Mouse (Mus musculus) kidney, adult 8-10 months (tissue): ENCODE data around the gene Zbtb8os.

ENCODE experiments used
- DNase-seq, 2 experiments: peaks; one replicate each; pipeline ENCODE4 v3.0.0; 2022

The Zbtb8os gene

DNA sequence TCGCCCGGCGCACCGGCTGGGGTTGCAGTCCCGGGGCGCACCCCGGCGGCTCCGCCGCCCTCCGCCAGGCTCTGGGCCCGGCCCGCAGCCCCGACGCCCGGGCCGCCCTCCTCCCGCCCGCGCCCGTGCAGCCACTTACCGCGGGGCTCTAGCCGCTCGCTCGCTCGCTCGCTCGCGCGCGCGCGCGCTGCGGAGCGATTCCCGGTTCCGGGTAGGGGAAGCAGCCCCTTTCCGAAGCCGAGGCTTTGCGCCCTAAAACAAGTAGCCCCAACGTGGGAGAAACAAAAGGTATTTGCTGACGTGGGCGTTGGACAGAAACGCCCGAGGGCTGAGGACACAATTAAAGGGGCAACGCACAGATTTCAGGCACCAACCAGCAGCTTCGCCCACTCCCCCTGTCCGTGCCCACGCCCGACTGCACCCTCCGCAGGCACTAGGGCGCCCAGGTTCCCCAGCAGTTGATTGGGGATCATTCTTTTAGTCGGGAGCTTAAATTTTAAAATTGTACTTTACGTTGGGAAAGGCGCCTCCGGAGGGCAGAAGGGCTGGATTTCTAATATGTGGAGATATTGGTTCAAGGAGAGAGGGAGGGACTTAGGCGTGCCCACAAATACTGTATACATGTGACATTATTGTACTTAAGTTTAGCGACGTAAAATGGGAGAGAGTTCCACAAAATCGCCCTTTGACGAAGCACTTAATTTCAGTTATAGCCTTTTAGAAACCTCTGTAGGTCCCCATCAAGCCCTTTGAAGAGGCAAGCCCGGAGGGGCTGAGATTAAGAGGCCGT lies 42.3 kb downstream of the Zbtb8os start, which contains the start of gene Zbtb8a:
Gene Zbtb8a, minus strand, starts transcription at position 516 of the 790 bp plus-strand sequence.
- peak in 1 of 2 experiments; percentile 34 for DNase-seq

DNA sequence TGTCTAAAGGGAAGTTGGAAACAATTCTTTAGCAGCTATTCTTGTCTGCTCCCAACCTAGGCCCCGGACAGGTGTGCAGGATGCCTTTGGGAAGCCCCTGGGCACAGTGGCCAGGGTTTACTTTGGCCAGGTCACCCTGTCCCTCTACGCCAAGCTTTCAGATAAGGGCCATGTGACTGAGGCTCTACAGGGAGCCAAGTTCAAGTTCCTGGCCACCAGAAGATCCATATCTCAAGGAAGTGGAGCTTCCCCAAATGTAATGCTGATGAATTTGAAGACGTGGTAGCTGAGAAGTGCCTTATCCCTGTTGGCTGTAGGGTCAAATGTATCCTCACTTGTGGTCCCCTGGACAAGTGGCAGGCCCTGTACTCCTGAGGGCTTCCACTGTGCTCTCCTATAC lies 44.3 kb downstream of the Zbtb8os start:
- DNase-seq, result no peak

DNA sequence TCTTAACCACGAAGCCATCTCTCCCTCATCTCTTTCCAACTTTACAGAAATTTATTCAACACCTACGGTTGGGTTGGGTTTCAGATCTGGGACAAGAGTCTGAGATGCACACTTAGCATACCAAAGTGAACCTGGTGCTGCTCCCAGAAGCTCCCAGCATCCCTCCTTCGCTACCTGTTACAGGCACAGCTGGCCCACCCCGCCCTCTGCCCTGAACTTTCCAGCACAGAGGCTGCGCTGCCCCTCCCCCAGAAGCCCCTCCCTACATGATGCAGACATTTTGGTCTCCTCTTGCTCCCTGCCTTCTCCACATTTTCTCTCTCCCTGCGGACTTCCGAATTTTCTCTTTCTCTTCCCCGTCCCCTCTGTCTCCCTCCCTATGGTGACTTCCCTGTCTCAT lies 45.7 kb downstream of the Zbtb8os start:
- no peak for DNase-seq

DNA sequence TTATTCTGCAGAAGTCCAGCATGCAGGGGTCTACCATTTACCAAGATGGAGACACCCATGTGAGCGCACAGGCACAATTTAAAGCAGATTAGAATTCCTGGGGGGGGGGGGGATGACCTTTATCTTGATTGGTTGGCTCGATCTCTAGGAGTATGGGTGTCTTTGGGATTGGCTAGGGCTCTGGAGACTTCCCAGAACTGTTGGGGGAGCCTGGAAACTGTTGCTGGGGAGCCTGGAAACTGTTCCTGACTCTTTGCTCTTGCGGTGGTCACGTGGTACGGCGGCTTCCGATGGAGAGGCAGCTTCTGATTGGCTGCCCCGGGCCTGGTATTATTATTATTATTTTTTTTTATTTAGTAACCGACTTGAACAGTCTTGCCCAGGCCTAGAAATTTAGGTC lies 46.5 kb downstream of the Zbtb8os start:
- no peak for DNase-seq

DNA sequence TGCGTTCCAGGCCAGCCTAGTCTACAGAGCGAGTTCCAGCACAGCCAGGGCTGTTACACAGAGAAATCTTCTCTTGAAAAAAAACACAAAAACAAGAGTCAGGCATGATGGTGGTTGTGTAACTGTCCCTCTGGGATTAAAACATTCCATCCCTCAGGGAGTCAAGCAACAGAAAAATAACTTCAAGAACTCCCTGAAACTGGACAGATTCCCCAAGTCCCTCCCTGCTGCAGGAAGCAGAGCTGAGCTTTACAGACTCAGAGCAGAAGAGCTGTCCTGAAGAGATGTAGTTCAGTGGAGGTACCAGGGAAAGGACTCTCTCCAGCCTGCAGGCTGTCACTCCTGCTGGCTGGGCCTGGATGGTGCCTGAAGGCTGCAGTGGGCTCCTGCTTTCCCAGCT lies 47.0 kb downstream of the Zbtb8os start:
- DNase-seq, result peak in 1 of 2 experiments; percentile 33

DNA sequence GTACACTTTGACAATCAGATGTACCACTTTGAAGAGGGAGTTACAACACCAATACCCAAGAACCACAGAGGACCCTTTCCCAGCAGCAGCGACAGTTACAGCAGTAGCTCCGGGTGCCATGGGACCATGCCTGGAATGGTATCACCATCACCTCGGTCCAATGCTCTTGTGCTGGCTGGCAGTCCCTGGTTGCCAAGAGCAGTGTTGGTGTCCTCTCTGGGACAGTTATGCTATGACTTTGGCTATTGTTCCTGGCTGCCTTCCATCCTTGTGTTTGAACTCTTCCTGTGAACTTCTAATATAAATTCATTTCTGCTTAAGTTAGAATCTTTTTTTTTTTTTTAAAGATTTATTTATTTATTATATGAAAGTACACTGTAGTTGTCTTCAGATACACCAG lies 48.1 kb downstream of the Zbtb8os start:
- no peak for DNase-seq

DNA sequence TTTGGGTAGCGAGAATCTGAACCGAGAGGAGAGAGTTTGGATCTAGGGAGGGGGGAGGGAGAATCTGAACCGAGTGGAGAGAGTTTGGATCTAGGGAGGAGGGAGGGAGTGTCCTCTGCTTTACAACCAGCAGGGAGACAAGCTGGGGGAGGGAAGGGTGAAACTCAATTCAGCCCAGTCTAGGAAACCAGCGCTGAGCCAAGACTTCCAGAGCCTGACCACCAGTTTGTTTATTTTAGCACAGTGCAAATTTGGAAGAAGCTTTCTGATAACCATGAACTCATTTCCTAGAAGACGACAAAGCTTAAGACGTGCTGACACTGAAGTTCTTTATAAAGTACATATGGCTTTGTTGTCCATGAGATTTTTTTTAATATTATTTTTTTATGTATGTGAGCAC lies 48.9 kb downstream of the Zbtb8os start:
- DNase-seq, result peak in 1 of 2 experiments; percentile 35

DNA sequence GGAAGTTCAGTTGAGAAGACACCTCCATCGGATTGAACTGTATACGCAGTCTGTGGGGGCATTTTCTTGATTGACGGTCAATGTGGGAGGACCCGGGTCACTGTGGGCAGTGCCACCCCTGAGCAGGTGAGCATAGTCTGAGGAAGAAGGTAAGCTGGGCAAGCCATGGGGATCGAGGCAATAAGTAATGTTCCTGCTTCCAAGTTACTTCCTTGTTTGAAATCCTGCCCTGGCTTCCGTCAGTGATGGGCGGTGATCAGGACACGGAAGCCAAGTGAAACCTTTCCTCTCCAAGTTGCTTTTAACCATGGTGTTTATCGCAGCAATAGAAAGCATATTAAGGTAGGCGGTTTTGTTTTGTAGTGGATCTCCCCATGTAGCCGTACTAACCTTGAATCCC lies 50.2 kb downstream of the Zbtb8os start:
- no peak for DNase-seq

DNA sequence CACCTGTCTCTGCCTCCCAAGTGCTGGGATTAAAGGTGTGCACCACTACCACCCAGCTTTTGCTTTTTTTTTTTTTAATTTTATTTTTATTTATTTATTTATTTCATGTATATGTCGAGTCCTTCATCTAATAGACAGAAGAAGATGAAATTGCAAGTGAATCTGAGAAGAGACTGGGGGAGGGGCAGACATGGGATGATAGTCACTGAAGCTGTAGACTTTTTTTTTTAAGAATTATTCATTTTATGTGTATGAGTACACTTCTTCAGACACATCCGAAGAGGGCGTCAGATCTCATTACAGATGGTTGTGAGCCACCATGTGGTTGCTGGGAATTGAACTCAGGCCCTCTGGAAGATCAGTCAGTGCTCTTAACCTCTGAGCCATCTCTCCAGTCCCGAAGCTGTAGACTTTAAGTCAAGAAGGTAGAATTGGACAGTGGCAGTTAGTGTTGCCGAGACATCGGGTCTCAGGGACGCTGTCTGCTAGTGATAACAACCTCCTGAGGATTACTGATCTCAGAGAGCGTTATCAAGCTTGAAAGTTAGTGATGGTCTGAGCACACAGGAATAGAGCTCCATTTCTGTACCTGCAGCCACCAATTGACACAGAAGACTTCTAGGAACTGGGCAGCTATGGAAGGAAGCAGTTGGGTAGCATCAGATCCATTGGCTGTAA lies 50.9 kb downstream of the Zbtb8os start:
- DNase-seq, result no peak

DNA sequence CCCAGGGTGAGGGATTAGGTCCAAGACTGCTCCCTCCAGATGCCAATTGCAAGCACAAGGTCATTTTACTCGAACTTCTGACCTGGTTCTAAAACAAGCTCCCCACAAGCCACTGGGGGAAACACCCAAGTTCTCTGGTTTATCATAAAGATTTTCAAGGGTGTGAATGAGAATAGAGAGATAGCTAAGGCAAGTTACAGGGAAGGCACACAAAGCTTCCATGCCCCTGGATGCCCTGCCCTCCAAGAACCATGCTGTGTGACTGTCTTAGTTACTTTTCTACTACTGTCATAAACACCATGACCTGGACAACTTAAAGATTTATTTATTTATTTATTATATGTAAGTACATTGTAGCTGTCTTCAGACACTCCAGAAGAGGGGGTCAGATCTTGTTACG lies 51.5 kb downstream of the Zbtb8os start:
- DNase-seq, result no peak

DNA sequence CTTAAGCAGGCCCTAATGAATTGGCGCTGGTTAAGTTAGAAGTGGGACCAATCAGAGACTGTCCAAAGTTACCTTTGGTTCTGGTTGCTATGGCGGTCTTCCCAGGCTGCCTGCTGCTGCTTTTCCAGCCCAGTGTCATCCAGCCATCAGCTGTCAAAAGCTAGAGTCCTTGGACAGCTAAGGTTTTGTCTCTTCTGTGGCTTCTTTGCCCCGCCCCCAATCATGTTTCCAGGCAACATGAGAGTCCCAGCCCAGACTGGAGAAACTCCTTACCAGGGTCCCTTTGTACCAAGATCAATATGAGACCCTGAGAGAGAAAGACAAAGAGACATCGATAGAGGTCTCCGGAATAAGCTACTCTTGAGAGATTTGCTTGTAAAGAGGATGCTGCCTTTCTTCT lies 52.9 kb downstream of the Zbtb8os start:
- no peak for DNase-seq

DNA sequence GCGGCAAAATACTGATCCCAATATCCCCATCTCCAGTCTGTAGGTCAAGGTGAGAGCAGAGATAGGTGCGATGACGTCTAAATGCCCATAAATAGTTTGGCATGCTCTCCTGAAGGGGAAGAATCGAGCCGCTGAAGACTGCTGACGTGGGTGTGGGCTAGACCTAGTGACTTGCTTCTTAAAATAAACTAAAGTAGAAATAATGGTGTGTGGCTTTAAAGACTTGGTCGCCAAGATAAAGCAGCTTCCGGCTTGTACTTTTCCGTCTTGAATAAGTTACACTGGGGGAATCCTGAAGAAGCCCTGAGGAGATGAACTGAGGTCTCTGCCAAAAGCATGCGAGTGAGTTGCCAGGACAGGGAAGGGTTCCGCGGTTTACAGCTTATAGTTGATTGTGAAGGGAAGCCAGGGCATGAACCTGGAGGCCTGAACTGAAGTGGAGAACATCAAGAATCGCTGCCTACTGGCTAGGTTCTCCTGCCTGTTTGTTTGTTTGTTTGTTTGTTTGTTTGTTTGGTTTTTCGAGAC lies 54.8 kb downstream of the Zbtb8os start:
- DNase-seq, result no peak

DNA sequence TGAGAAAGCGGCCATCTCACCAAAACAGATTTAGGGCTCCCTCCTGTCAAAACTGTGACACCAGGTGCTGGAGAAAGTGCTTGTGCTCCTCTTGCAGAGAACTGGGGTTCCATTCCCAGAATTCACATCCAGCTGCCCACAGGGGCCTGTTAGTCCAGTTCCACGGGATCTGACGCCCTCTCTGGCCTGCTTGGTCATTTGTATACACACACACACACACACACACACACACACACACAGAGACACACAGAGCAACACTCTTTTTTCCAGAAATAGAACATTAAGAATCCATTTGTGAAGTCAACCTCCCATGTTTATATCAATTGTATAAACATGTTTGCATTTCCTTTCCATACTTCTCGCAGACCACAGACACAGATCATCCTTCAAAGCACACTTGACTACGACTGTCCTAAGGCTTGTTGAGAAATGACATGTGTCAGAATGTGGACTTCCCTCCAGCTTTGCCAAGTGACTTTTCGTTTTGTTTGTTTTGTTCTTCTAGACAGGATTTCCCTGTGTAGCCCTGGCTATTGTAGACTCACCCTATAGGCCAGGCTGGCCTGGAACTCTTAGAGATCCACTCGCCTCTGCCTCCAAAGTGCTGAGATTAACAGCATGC lies 55.6 kb downstream of the Zbtb8os start:
- DNase-seq, result no peak

DNA sequence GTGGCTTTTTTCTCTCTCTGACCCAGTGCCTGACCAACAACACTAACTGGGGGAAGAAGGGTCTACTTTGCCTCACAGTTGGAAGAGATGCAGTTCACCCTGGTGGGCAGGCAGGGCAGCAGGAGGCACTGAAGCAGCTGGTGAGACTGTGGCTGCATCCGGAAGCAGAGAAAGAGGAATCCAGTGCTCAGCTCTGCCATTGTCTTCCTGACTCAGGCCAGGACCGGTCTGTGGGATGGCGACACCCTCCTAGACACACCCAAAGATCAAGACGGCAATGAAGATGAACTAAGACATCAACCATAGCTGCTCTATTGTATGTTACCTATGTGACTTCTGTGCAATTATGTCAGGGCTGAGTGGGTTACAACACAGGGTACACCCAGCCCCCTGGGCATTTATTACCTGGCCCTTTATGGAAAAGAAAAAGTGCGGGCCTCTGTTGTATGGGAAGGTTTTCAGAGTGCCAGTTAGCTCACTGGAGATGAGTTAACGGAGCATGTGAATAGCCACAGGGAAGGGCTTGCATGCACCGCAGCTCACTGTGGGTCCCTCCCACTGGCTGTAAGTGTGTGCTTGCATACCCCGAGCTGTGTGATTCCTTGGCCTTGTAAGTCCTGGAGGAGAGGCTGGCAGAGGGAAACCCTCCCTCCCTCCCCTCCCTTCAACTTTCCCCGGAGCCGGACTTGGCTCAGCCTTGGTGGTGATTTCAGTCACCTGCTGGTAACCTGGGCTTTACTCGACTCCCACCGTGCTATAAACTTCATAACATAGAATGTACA lies 58.8 kb downstream of the Zbtb8os start:
- no peak for DNase-seq

DNA sequence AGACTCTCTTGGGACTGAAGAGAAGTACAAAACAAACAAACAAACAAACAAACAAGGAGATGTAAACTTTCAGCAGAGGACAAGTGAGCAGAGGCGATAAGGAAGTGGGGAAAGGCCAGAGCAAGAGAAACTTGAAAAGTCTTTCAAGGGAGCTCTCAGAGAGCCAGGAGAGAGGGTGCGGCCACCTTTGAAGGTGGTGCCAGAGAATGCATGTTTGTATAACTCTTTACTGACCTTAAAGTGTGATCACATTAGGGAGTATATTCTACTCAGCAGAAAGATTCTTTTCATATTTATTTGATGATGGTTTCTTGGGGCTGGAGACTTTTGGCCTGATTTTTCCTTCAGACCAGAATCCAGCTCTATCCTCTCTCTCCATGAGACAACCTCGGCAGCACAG lies 61.5 kb downstream of the Zbtb8os start:
- no peak for DNase-seq

DNA sequence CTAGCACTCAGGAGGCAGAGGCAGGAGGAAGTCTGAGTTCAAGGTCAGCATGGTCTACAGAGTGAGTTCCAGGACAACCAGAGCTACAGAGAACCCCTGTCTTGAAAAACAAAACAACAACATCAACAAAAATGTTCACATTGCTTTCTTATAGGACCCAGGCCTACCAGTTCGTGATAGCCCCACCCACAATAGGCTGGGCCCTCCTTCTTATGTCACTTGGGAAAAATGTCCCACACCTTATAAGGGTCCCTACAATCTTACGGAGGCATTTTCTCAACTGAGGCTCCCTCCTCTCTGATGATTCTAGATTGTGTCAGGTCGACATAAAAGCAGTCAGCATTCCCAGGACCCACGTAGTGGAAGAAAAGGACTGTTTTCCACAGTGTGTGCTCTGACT lies 64.3 kb downstream of the Zbtb8os start:
- DNase-seq, result no peak
